Mouse (Mus musculus) testis, adult 2 months (tissue): ENCODE measurements around the gene Hist1h2bh. TPM values are rescaled to one million over a fixed set of nuclear protein-coding genes. Genes with fewer than 3 reads are reported as not detected.

Source experiments
- H3K27ac ChIP-seq: fragments of 200-500 bp; 2 replicates; pipeline ENCODE4 v1.5.1; 2012; ENCODE audit warnings: low read depth, low read length; ENCODE audit not compliant: control insufficient read depth, insufficient read depth
- H3K27me3 ChIP-seq: fragments of 200-500 bp; 2 replicates; pipeline ENCODE4 v1.6.1; 2012; ENCODE audit warnings: mild to moderate bottlenecking, low read length, moderate library complexity; ENCODE audit not compliant: control insufficient read depth, insufficient read depth
- H3K36me3 ChIP-seq: fragments of 200-500 bp; 2 replicates; pipeline ENCODE4 v1.6.1; 2012; ENCODE audit warnings: mild to moderate bottlenecking, low read length; ENCODE audit not compliant: control insufficient read depth, insufficient read depth
- H3K4me1 ChIP-seq: fragments of 200-500 bp; 2 replicates; pipeline ENCODE4 v1.6.1; 2012; ENCODE audit warnings: low read length; ENCODE audit not compliant: control insufficient read depth, insufficient read depth
- H3K4me3 ChIP-seq: fragments of 200-500 bp; 2 replicates; pipeline ENCODE4 v1.5.1; 2012; ENCODE audit warnings: low read depth, mild to moderate bottlenecking, low read length, moderate library complexity, mixed read lengths; ENCODE audit not compliant: control insufficient read depth
- CTCF ChIP-seq: fragments of 200-500 bp; IDR thresholded peaks from 2 replicates; pipeline ENCODE4 v1.5.1; 2012; ENCODE audit warnings: low read depth, mild to moderate bottlenecking, inconsistent platforms, low read length, moderate library complexity; ENCODE audit not compliant: control insufficient read depth, insufficient read depth, insufficient replicate concordance
- POLR2A ChIP-seq: fragments of 200-500 bp; IDR thresholded peaks from 2 replicates; pipeline ENCODE4 v1.6.1; 2012; ENCODE audit warnings: low read depth, mild to moderate bottlenecking, inconsistent platforms, low read length, moderate library complexity; ENCODE audit not compliant: control insufficient read depth
- polyA plus RNA-seq: library from polyadenylated mRNA; depleted of rRNA; stranded (reverse); fragments of >200 nt; gene quantifications from 2 replicates; pipeline ENCODE4 v1.2.3, GENCODE M21; 2012; rRNA removed

Hist1h2bh gene
- polyA plus RNA-seq, 1 experiment = 0.07 TPM

DNA sequence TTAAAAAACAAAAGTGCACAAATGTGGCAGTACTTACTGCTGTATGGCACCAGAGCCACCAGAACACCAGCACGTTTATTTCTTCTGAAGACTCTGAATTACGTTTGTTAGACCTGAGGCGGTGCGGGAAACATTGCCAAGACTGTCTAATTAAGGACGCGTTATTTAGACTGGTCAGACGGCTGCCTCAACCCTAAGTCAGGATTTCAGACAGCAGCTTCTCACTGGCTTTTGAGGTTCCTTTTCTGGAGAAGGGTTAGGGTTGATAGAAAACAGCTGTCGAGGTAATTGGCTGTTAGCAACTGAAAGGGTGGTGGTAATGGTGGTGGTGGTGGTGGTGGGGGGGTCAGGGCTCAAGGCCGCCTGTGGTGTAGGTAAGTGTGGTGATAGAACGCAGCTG lies 44.5 kb downstream of the Hist1h2bh start:
- Histone ChIP-seq H3K4me3 (no peak overlapping the region), H3K27me3 (no peaks in the 10 kb centered on the region), H3K27ac (no peak overlapping the region), H3K36me3 (no peaks in the 10 kb centered on the region), H3K4me1 (no peaks in the 10 kb centered on the region)
- TF ChIP-seq POLR2A = no peak
- TF ChIP-seq CTCF = no peak

DNA sequence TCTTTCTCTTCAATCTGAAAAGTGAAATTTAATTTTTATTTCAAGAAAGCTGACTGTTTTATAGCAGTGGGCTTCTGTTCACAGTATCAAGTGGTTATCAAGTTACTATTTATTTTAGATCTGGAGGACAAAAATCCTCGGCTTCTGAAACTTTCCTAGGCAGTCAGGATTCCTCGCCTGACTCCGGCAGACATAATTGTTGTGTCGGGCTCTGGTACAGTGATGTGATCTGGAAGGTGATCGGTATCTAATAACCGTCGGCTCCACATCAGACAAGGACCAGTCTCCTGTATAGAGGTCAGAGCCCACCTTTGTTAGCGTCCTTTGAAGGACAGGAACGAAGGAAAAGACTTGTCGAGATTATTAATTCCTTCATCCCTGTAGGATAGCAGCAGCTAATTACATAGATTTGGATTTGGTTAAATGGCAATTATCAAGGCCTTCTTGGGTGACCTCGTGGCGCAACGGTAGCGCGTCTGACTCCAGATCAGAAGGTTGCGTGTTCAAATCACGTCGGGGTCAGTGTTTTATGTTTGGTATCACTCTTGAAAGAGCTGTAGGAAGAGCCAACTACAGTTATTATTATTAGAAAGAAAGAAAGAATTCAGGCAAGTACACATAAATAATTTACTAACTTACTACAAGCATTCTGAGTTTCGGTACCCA lies 45.4 kb downstream of the Hist1h2bh start:
- Histone ChIP-seq H3K27ac (no peak overlapping the region), H3K27me3 (no peaks in the 10 kb centered on the region), H3K4me3 (no peak overlapping the region), H3K4me1 (no peaks in the 10 kb centered on the region), H3K36me3 (no peaks in the 10 kb centered on the region)
- TF ChIP-seq CTCF (no peak), POLR2A (no peak)

DNA sequence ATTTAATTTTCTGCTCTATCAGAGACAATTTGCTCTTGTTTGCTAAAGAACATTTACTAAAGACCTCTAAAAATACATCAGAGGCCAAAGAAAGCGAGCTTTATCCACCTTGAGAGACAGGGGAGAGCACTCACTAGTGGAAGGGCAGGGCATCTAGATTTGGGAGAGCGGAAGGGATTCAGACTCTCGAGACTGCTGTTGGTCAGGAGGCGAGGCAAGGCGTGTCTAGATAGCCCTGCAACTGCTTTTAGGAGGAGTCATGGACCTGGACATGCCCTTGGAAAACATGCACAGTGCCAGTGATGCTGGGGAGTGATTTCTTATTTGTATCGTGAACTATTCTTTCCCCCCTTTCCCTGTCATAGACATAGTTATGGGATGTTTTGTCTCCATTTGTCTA lies 47.7 kb downstream of the Hist1h2bh start:
- Histone ChIP-seq H3K4me1 (no peaks in the 10 kb centered on the region), H3K27ac (no peak overlapping the region), H3K36me3 (no peaks in the 10 kb centered on the region), H3K4me3 (no peak overlapping the region), H3K27me3 (no peaks in the 10 kb centered on the region)
- TF ChIP-seq POLR2A = no peak
- no peak for TF ChIP-seq CTCF

DNA sequence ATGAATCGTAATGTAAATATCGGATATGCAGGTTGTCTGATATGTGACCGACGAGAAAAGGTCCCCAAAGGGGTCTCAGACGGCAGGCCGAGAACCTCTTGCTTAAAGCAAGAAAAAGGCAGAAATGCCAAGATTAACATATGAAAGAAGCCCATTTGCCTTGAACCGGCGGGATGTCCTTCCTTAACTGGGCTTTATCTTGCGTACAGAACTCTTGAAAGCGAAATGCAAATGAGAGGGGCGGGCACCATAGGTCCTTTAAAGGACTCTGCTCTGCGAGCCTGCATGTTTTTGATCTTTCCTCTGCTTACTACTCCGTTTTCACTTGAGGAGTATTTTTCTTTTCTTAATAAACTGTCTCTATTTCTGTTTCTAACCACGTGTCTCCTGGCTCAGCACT lies 51.2 kb downstream of the Hist1h2bh start:
- Histone ChIP-seq H3K27ac (0 out of 2 replicates have a peak overlapping the region, but pooled peaks have one; percentile 26), H3K36me3 (no peaks in the 10 kb centered on the region), H3K4me3 (no peak overlapping the region), H3K27me3 (no peaks in the 10 kb centered on the region), H3K4me1 (peaks cover 2% of the 10 kb centered on the region; the same call in 1 of the 2 replicates)
- TF ChIP-seq CTCF (no peak), POLR2A (no peak)

Other genes with a start within 250 kb of the Hist1h2bh start
- 1.1 and 1.8 TPM in 2 replicates for gene Zfp322a, start 174.2 kb downstream of the Hist1h2bh start, polyA plus RNA-seq
- 2.0 TPM in 2 replicates for gene Abt1, start 119.5 kb downstream of the Hist1h2bh start, polyA plus RNA-seq
- 0.05 and 0.26 TPM in 2 replicates for gene Btn1a1, start 77.5 kb downstream of the Hist1h2bh start, polyA plus RNA-seq
- gene Btn2a2, start 54.5 kb downstream of the Hist1h2bh start, polyA plus RNA-seq = 0.08 and 0.21 TPM in 2 replicates
- gene Hist1h4h, start 12.3 kb downstream of the Hist1h2bh start, polyA plus RNA-seq = 13.2 and 17.1 TPM in 2 replicates
- 4.4 and 4.5 TPM in 2 replicates for gene Hist1h2af, start 9.5 kb downstream of the Hist1h2bh start, polyA plus RNA-seq
- 1.3 and 2.7 TPM in 2 replicates for gene Hist1h3g, start 8.0 kb downstream of the Hist1h2bh start, polyA plus RNA-seq
- 1.3 and 1.4 TPM in 2 replicates for gene Hist1h3f, start 660 bp upstream of the Hist1h2bh start, polyA plus RNA-seq
- gene Hist1h4f, start 8.3 kb upstream of the Hist1h2bh start, polyA plus RNA-seq = 2.1 and 3.7 TPM in 2 replicates
- gene Hist1h1d, start 9.9 kb upstream of the Hist1h2bh start, polyA plus RNA-seq = 0.02 and 0.04 TPM in 2 replicates
- gene Hist1h3e, start 19.0 kb upstream of the Hist1h2bh start, polyA plus RNA-seq = 2.8 and 3.2 TPM in 2 replicates
- 0.34 and 0.36 TPM in 2 replicates for gene Hist1h2ae, start 27.8 kb upstream of the Hist1h2bh start, polyA plus RNA-seq
- 6.8 and 7.8 TPM in 2 replicates for gene Hist1h2bg, start 28.0 kb upstream of the Hist1h2bh start, polyA plus RNA-seq
- gene Hist1h2bf, start 30.8 kb upstream of the Hist1h2bh start, polyA plus RNA-seq = 0.98 and 2.9 TPM in 2 replicates
- 0.90 and 1.0 TPM in 2 replicates for gene Hist1h2ad, start 31.0 kb upstream of the Hist1h2bh start, polyA plus RNA-seq
- gene Hist1h3d, start 32.4 kb upstream of the Hist1h2bh start, polyA plus RNA-seq = 0.98 and 1.1 TPM in 2 replicates
- gene Hist1h4d, start 38.2 kb upstream of the Hist1h2bh start, polyA plus RNA-seq = 2.7 and 2.9 TPM in 2 replicates
- gene Hist1h2be, start 77.7 kb upstream of the Hist1h2bh start, polyA plus RNA-seq = 0.42 and 0.58 TPM in 2 replicates
- gene Hist1h1e, start 79.2 kb upstream of the Hist1h2bh start, polyA plus RNA-seq = 0.35 and 0.41 TPM in 2 replicates
- 0.20 and 0.26 TPM in 2 replicates for gene Hist1h2ac, start 140.6 kb upstream of the Hist1h2bh start, polyA plus RNA-seq
- 17.8 and 19.0 TPM in 2 replicates for gene Hist1h2bc, start 140.8 kb upstream of the Hist1h2bh start, polyA plus RNA-seq
- gene Hist1h1t, start 152.4 kb upstream of the Hist1h2bh start, polyA plus RNA-seq = 22.2 and 24.8 TPM in 2 replicates
- gene Hist1h4c, start 155.1 kb upstream of the Hist1h2bh start, polyA plus RNA-seq = 20.1 and 20.6 TPM in 2 replicates
- gene Hfe, start 167.5 kb upstream of the Hist1h2bh start, polyA plus RNA-seq = 5.2 and 6.1 TPM in 2 replicates
- gene Hist1h1c, start 195.4 kb upstream of the Hist1h2bh start, polyA plus RNA-seq = 5.4 and 6.9 TPM in 2 replicates
- 2.3 TPM in 2 replicates for gene Hist1h3c, start 202.2 kb upstream of the Hist1h2bh start, polyA plus RNA-seq
- 3.9 and 7.0 TPM in 2 replicates for gene Hist1h2bb, start 203.3 kb upstream of the Hist1h2bh start, polyA plus RNA-seq
- 4.4 and 6.2 TPM in 2 replicates for gene Hist1h2ab, start 207.7 kb upstream of the Hist1h2bh start, polyA plus RNA-seq
- gene Hist1h3b, start 208.9 kb upstream of the Hist1h2bh start, polyA plus RNA-seq = 4.2 and 4.7 TPM in 2 replicates
- 2.4 and 2.5 TPM in 2 replicates for gene Hist1h4b, start 213.6 kb upstream of the Hist1h2bh start, polyA plus RNA-seq
- gene Hist1h4a, start 217.8 kb upstream of the Hist1h2bh start, polyA plus RNA-seq = 83.8 and 94.1 TPM in 2 replicates
- gene Hist1h3a, start 219.0 kb upstream of the Hist1h2bh start, polyA plus RNA-seq = 29.4 and 33.4 TPM in 2 replicates
- gene Hist1h1a, start 220.3 kb upstream of the Hist1h2bh start, polyA plus RNA-seq = 2.9 and 4.3 TPM in 2 replicates
- 2.1 and 2.5 TPM in 2 replicates for gene Trim38, start 226.5 kb upstream of the Hist1h2bh start, polyA plus RNA-seq